Mouse (Mus musculus) gonadal fat pad, adult 2 months (tissue): Measurements from ENCODE around the gene Neb. TPM values are rescaled to one million over a fixed set of nuclear protein-coding genes. Genes with fewer than 3 reads are reported as not detected.

Experiments used
- DNase-seq: peaks from one replicate; pipeline ENCODE4 v3.0.0-alpha.2; 2012; ENCODE audit warnings: low read depth
- polyA plus RNA-seq: library from polyadenylated mRNA; depleted of rRNA; stranded (reverse); fragments of >200 nt; gene quantifications from 2 replicates; pipeline ENCODE4 v1.2.3, GENCODE M21; 2012; rRNA removed

Gene Neb
- 0.61 and 1.2 TPM in 2 replicates for polyA plus RNA-seq

- no peak for DNase-seq
Measured at GRCm38 (mm10) chr2:52378448-52378804, at the start of gene Neb. Gene Neb (minus strand): TSS chr2:52378474.

GRCm38 (mm10) chr2:52427383-52427782 is 49.1 kb upstream of the Neb start:
- DNase-seq: no peak

- no peak for DNase-seq
Measured at GRCm38 (mm10) chr2:52426041-52426440, 47.8 kb upstream of the Neb start.

GRCm38 (mm10) chr2:52425523-52425795 is 47.2 kb upstream of the Neb start:
- no peak for DNase-seq

- no peak for DNase-seq
Measured at GRCm38 (mm10) chr2:52424747-52425522, 46.7 kb upstream of the Neb start, which contains the start of gene Arl5a. Gene Arl5a (minus strand): TSS chr2:52424901.

- no peak for DNase-seq
Measured at GRCm38 (mm10) chr2:52424248-52424728, 46.0 kb upstream of the Neb start.

- DNase-seq: no peak
Measured at GRCm38 (mm10) chr2:52423611-52424247, 45.5 kb upstream of the Neb start.

GRCm38 (mm10) chr2:52422871-52423610 is 44.8 kb upstream of the Neb start:
- no peak for DNase-seq

- DNase-seq: no peak
Measured at GRCm38 (mm10) chr2:52421197-52421596, 42.9 kb upstream of the Neb start.

GRCm38 (mm10) chr2:52420001-52420710 is 41.9 kb upstream of the Neb start:
- no peak for DNase-seq

- no peak for DNase-seq
Measured at GRCm38 (mm10) chr2:52419295-52419694, 41.0 kb upstream of the Neb start.

GRCm38 (mm10) chr2:52412524-52413037 is 34.3 kb upstream of the Neb start:
- no peak for DNase-seq

- DNase-seq: no peak
Measured at GRCm38 (mm10) chr2:52406480-52406879, 28.2 kb upstream of the Neb start.

- DNase-seq: no peak
Measured at GRCm38 (mm10) chr2:52405238-52405637, 27.0 kb upstream of the Neb start.

GRCm38 (mm10) chr2:52394529-52394928 is 16.3 kb upstream of the Neb start:
- DNase-seq: no peak

- DNase-seq: no peak
Measured at GRCm38 (mm10) chr2:52390415-52390975, 12.2 kb upstream of the Neb start.

- DNase-seq: no peak
Measured at GRCm38 (mm10) chr2:52389975-52390374, 11.7 kb upstream of the Neb start.

GRCm38 (mm10) chr2:52386451-52386850 is 8.2 kb upstream of the Neb start:
- DNase-seq: no peak

- no peak for DNase-seq
Measured at GRCm38 (mm10) chr2:52386037-52386436, 7.8 kb upstream of the Neb start.

GRCm38 (mm10) chr2:52378848-52379261 is 581 bp upstream of the Neb start:
- no peak for DNase-seq

- no peak for DNase-seq
Measured at GRCm38 (mm10) chr2:52377706-52378447, 397 bp downstream of the Neb start.
